Mouse (Mus musculus): ENCODE measurements around the gene Olfr734.

Olfr734 gene

GRCm38 (mm10) chr14:50326661-50327060, at the start of gene Olfr734:
TSS of gene Olfr734 (minus strand) at chr14:50326761.
- no peak for DNase-seq (ENCODE audit: low read depth, low spot score)

GRCm38 (mm10) chr14:50363561-50363960, 37.0 kb upstream of the Olfr734 start:
- no peak for DNase-seq (ENCODE audit: low read depth, low spot score)

GRCm38 (mm10) chr14:50360480-50360879, 33.9 kb upstream of the Olfr734 start:
- no peak for DNase-seq (ENCODE audit: low read depth, low spot score)

GRCm38 (mm10) chr14:50357593-50357992, 31.0 kb upstream of the Olfr734 start, which contains the start of gene Tlr11:
TSS of gene Tlr11 (plus strand) at chr14:50357914.
- DNase-seq (ENCODE audit: low read depth, low spot score), result no peak

- no peak for DNase-seq (ENCODE audit: low read depth, low spot score)
These were observed 30.2 kb upstream of the Olfr734 start for GRCm38 (mm10) chr14:50356725-50357124.

- no peak for DNase-seq (ENCODE audit: low read depth, low spot score)
These were observed 25.9 kb upstream of the Olfr734 start for GRCm38 (mm10) chr14:50352438-50352837.

- DNase-seq (ENCODE audit: low read depth, low spot score), result no peak
These were observed 22.2 kb upstream of the Olfr734 start, which contains the start of gene Olfr735 for GRCm38 (mm10) chr14:50348796-50349195. TSS of gene Olfr735 (minus strand) at chr14:50348872.

- DNase-seq (ENCODE audit: low read depth, low spot score), result no peak
These were observed 25.1 kb downstream of the Olfr734 start, which contains the start of gene Olfr733 for GRCm38 (mm10) chr14:50301422-50301821. TSS of gene Olfr733 (minus strand) at chr14:50301522.

GRCm38 (mm10) chr14:50284106-50284505, 42.5 kb downstream of the Olfr734 start, which contains the start of gene Olfr732:
TSS of gene Olfr732 (minus strand) at chr14:50284206.
- DNase-seq (ENCODE audit: low read depth, low spot score), result no peak
